Mouse (Mus musculus) MEL (cell line): ENCODE measurements around the gene Dok7.

Experiments
- CTCF ChIP-seq, 3 experiments: IDR thresholded peaks in 2 of 3; conservative IDR thresholded peaks in 1 of 3; 2 replicates each; pipeline ENCODE4 v1.5.1; 2011 to 2012; ENCODE audit warnings: low read length in 3 of 3, low read depth in 2 of 3, mild to moderate bottlenecking in 2 of 3, improper control_type of control experiment in 1 of 3, inconsistent platforms in 1 of 3, mixed read lengths in 1 of 3, moderate library complexity in 1 of 3; ENCODE audit not compliant: control insufficient read depth in 1 of 3, insufficient read depth in 1 of 3, poor library complexity in 1 of 3, severe bottlenecking in 1 of 3
- E2F4 ChIP-seq: IDR thresholded peaks from 2 replicates; pipeline ENCODE4 v1.6.1; 2011; ENCODE audit warnings: low read depth, low read length, improper control_type of control experiment, borderline replicate concordance
- EP300 ChIP-seq, 2 experiments: IDR thresholded peaks; 2 replicates each; pipeline ENCODE4 v1.6.1; 2011; ENCODE audit warnings: improper control_type of control experiment in 2 of 2, low read length in 2 of 2, low read depth in 1 of 2, mild to moderate bottlenecking in 1 of 2
- KAT2A ChIP-seq: conservative IDR thresholded peaks from 2 replicates; pipeline ENCODE4 v1.6.1; 2012; ENCODE audit warnings: low read depth, low read length, improper control_type of control experiment, inconsistent platforms
- MEF2A ChIP-seq: IDR thresholded peaks from 2 replicates; pipeline ENCODE4 v1.6.1; 2014; ENCODE audit warnings: low read depth, mild to moderate bottlenecking, inconsistent platforms, low read length, improper control_type of control experiment; ENCODE audit not compliant: poor library complexity, insufficient replicate concordance, severe bottlenecking; ENCODE audit errors: extremely low read depth
- NELFE ChIP-seq: IDR thresholded peaks from 2 replicates; pipeline ENCODE4 v1.6.1; 2011; ENCODE audit warnings: low read depth, low read length, improper control_type of control experiment
- POLR2AphosphoS5 ChIP-seq: IDR thresholded peaks from 2 replicates; pipeline ENCODE4 v1.6.1; 2012; ENCODE audit warnings: low read depth, borderline replicate concordance, mild to moderate bottlenecking, inconsistent platforms, low read length, moderate library complexity, mixed read lengths
- TAL1 ChIP-seq: IDR thresholded peaks from 2 replicates; pipeline ENCODE4 v1.6.1; 2012; ENCODE audit warnings: mild to moderate bottlenecking, inconsistent platforms, low read length, moderate library complexity, mixed read lengths
- ZMIZ1 ChIP-seq: IDR thresholded peaks from 2 replicates; pipeline ENCODE4 v1.6.1; 2012; ENCODE audit warnings: low read depth, mild to moderate bottlenecking, inconsistent platforms, low read length, improper control_type of control experiment, moderate library complexity

DNA sequence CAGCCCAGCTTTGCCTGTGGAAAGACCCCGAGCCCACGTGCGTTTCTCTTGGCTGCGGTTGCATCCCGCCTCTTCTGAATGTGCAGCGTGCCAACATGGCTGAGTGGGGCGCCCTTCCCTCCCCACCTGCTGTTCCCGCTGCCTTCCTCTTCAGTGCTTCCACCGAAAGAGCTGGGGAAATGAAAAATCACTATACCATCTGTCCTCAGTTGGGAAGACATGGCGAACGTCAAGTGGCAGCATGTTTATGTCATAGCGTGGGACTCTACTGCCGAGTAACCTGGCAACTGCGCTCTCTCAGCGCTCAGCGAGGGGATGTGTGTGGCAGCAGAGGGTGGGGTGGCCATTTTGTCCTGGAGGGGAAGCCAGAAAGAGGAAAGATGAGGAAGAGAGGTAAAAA lies 72.6 kb downstream of the Dok7 start:
- no peak for TF ChIP-seq ZMIZ1
- no peak for TF ChIP-seq POLR2AphosphoS5
- no peak for TF ChIP-seq TAL1
- TF ChIP-seq EP300 (IDR thresholded peaks at IDR 0.05; ENCODE audit: low read depth in 1 of 2, low read length in 2 of 2), result no peak
- no peak for TF ChIP-seq CTCF (IDR thresholded peaks at IDR 0.05 in 2 of 3, conservative IDR thresholded peaks at IDR 0.05 in 1 of 3; ENCODE audit: control insufficient read depth in 1 of 3, insufficient read depth in 1 of 3, low read depth in 2 of 3, low read length in 3 of 3, poor library complexity in 1 of 3, severe bottlenecking in 1 of 3)
- TF ChIP-seq KAT2A, result no peak
- TF ChIP-seq MEF2A, result no peak
- no peak for TF ChIP-seq NELFE
- no peak for TF ChIP-seq E2F4
